Mouse (Mus musculus) small intestine, adult 2 months (tissue): ENCODE results near the gene Apela. TPM values are rescaled to one million over a fixed set of nuclear protein-coding genes. Genes with fewer than 3 reads are reported as not detected.

Experiments used
- H3K27ac ChIP-seq: fragments of 200-500 bp; 2 replicates; pipeline ENCODE4 v1.5.1; 2012; ENCODE audit warnings: low read depth, low read length, control low read depth, inconsistent platforms; ENCODE audit not compliant: insufficient read depth
- H3K27me3 ChIP-seq: fragments of 200-500 bp; 2 replicates; pipeline ENCODE4 v1.6.1; 2012; ENCODE audit warnings: mild to moderate bottlenecking, moderate library complexity, low read length, inconsistent platforms; ENCODE audit not compliant: control insufficient read depth, insufficient read depth
- H3K36me3 ChIP-seq: fragments of 200-500 bp; 2 replicates; pipeline ENCODE4 v1.6.1; 2012; ENCODE audit warnings: mild to moderate bottlenecking, low read length, control low read depth, inconsistent platforms; ENCODE audit not compliant: control insufficient read depth, insufficient read depth
- H3K4me1 ChIP-seq: fragments of 200-500 bp; 2 replicates; pipeline ENCODE4 v1.6.1; 2012; ENCODE audit warnings: low read length, inconsistent platforms, mixed read lengths; ENCODE audit not compliant: control insufficient read depth, insufficient read depth, insufficient read length
- H3K4me3 ChIP-seq: fragments of 200-500 bp; 2 replicates; pipeline ENCODE4 v1.5.1; 2012; ENCODE audit warnings: low read depth, mild to moderate bottlenecking, control low read depth, inconsistent platforms, low read length, moderate library complexity
- CTCF ChIP-seq: fragments of 200-500 bp; IDR thresholded peaks from 2 replicates; pipeline ENCODE4 v1.5.1; 2012; ENCODE audit warnings: low read depth, mild to moderate bottlenecking, control low read depth, inconsistent platforms, low read length, moderate library complexity, mixed read lengths; ENCODE audit not compliant: insufficient replicate concordance, insufficient read length; ENCODE audit errors: extremely low read depth
- POLR2A ChIP-seq: fragments of 200-500 bp; IDR thresholded peaks from 2 replicates; pipeline ENCODE4 v1.6.1; 2012; ENCODE audit warnings: low read depth, mild to moderate bottlenecking, control low read depth, inconsistent platforms, low read length, moderate library complexity
- WGBS: fragments of 180-500 bp; shearing (Covaris S2); methylation state at CpG from one replicate; pipeline ENCODE4 v1.1.7; 2018; 5-methylcytosine and 5-hydroxymethylcytosine counted together
- polyA plus RNA-seq: library from polyadenylated mRNA; depleted of rRNA; stranded (reverse); fragments of >200 nt; gene quantifications from 2 replicates; pipeline ENCODE4 v1.2.3, GENCODE M21; 2012

Apela gene
- polyA plus RNA-seq, 1 experiment, result not detected

DNA sequence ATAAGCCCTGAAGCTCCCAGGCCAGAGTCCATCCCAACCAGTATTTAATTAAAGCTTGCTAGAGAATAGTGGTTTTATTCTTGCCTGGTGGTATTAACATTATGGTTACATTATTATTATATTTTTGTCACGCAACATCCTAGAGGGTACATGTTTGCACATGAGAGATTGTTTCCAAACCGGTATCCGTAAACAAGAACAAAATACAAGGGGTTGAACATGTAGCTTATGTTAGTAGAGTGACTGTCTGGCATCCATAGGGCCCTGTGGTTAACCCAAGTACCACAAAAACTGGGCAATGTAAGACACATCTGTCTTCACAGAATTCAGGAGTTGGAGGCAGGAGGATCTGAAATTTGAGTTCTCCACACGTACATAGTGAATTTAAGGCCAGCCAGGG is 29.9 kb upstream of the Apela start:
- no peak overlapping the region for H3K4me3 ChIP-seq
- H3K4me1 ChIP-seq, result no peaks in the 10 kb centered on the region
- WGBS, result 92% methylated on average over 4 of the region's 4 CpGs
- TF ChIP-seq POLR2A (no peak), CTCF (no peak)
- no peaks in the 10 kb centered on the region for H3K36me3 ChIP-seq
- no peak overlapping the region for H3K27ac ChIP-seq
- H3K27me3 ChIP-seq, result no peaks in the 10 kb centered on the region

- no peaks in the 10 kb centered on the region for H3K27me3 ChIP-seq
- H3K4me3 ChIP-seq, result no peak overlapping the region
- H3K4me1 ChIP-seq, result no peaks in the 10 kb centered on the region
- H3K27ac ChIP-seq, result no peak overlapping the region
- no peak for TF ChIP-seq POLR2A
- no peak for TF ChIP-seq CTCF
- 93% methylated on average over 3 of the region's 3 CpGs for WGBS
- H3K36me3 ChIP-seq, result no peaks in the 10 kb centered on the region
Measured at GRCm38 (mm10) chr8:65065622-65066021, 28.5 kb upstream of the Apela start.

DNA sequence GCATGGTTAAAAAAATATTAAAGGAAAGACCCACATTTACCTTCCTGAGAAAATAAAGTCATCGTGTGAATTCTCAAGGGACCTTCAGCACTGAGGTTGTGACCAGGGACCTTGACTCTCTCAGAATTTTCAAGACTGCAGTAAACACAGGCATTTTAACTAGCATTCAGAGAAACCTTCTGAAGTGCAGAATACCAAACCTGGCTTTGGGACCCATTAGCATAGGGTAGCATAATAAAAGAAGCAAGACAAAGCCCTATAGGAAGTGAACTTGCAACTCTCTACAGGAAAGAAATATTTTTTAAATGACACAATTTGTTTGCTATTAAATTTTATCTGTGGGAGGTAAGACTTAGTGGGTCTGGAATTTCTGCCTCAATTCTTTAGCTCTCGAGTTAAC is 26.9 kb upstream of the Apela start:
- Histone ChIP-seq H3K27me3 (no peaks in the 10 kb centered on the region), H3K4me3 (no peak overlapping the region), H3K36me3 (no peaks in the 10 kb centered on the region), H3K27ac (no peak overlapping the region), H3K4me1 (no peaks in the 10 kb centered on the region)
- 62% methylated on average over 2 of the region's 2 CpGs for WGBS
- TF ChIP-seq POLR2A (no peak), CTCF (no peak)

DNA sequence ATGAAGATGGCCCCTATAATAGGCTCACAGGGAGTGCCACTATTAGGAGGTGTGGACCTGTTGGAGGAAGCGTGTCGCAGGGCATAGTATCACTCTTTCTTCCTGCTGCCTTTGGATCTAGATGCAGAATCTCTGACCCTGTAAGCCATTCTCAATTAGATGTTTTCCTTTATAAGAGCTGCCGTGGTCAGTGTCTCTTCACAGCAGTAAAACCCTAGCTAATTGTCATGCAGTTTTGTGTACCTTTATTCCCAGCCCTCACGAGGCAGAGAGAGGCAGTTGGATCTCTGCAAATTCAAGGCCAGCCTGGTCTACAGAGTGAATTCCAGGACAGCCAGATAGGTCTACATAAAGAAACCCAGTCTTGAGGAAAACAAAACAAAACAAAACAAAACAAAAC is 25.1 kb upstream of the Apela start:
- Histone ChIP-seq H3K27me3 (no peaks in the 10 kb centered on the region), H3K4me1 (no peaks in the 10 kb centered on the region), H3K27ac (no peak overlapping the region), H3K4me3 (no peak overlapping the region), H3K36me3 (no peaks in the 10 kb centered on the region)
- WGBS, result 70% methylated on average over 4 of the region's 4 CpGs
- no peak for TF ChIP-seq CTCF
- no peak for TF ChIP-seq POLR2A

DNA sequence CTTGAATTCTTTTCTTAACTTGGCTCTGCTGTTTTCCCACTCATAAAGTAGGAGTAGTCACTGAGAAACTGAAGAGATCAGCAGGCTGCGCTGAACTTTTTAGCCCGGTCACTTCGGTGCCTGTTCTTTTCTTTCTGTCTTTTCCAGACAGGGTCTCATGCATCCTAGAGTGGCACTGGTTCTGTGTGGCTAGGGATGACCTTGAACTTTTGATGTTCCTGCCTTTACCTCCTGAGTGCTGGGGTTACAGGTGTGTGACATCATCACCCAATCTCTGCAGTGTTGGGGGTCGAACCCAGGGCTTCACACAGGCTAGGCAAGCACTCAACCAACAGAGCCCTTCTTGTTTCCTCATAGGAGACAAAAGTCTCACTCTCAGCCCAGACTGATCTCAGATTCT is 19.6 kb upstream of the Apela start:
- WGBS, result 92% methylated on average over 4 of the region's 4 CpGs
- Histone ChIP-seq H3K27me3 (no peaks in the 10 kb centered on the region), H3K4me3 (no peak overlapping the region), H3K27ac (no peak overlapping the region), H3K36me3 (no peaks in the 10 kb centered on the region), H3K4me1 (no peaks in the 10 kb centered on the region)
- TF ChIP-seq POLR2A (no peak), CTCF (no peak)

DNA sequence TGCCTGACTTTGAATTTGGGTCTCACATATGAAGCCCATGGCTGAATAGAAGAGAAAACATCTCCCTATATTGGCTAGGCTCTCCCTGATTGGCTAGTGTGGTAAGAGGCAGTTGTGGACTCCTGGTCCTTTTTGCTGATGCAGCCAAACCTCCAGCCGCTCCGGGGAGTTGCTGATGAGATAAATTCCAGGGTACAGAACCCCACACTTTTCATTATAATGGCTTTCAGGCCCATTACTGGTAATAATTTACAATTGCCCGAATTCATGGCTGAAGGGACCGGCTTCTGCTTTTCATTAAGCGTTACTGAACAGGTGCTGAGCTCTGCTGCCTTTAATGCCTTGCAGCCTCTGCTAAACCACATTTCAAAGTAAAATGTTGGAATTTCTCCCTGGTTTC is 16.8 kb upstream of the Apela start:
- H3K27me3 ChIP-seq, result no peaks in the 10 kb centered on the region
- no peaks in the 10 kb centered on the region for H3K36me3 ChIP-seq
- no peaks in the 10 kb centered on the region for H3K4me1 ChIP-seq
- 65% methylated on average over 5 of the region's 5 CpGs for WGBS
- TF ChIP-seq POLR2A (no peak), CTCF (no peak)
- H3K27ac ChIP-seq, result no peak overlapping the region
- no peak overlapping the region for H3K4me3 ChIP-seq

- H3K27ac ChIP-seq, result no peak overlapping the region
- no peaks in the 10 kb centered on the region for H3K4me1 ChIP-seq
- H3K4me3 ChIP-seq, result no peak overlapping the region
- no peaks in the 10 kb centered on the region for H3K36me3 ChIP-seq
- no peaks in the 10 kb centered on the region for H3K27me3 ChIP-seq
- no peak for TF ChIP-seq POLR2A
- 89% methylated on average over 3 of the region's 3 CpGs for WGBS
Measured at GRCm38 (mm10) chr8:65053554-65053953, 16.4 kb upstream of the Apela start.

DNA sequence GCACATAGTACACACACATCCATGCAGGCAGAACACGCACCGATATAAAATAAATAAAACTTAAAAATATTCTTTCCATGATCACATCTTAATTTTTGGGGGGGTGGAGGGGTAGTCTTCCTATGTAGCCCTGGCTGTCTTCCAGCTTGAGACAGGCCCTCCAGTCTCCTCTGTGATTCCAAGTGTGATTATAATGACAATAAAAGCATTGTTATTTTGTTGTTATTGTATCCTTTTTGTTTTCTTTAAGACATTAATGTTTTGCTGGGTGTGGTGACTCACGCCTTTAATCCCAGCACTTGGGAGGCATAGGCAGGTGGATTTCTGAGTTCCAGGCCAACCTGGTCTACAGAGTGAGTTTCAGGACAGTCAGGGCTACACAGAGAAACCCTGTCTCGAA is 10.7 kb upstream of the Apela start:
- WGBS, result 81% methylated on average over 4 of the region's 4 CpGs

More for the DNA sequence above, 10.7 kb upstream of the Apela start:
- Histone ChIP-seq H3K27me3 (no peaks in the 10 kb centered on the region), H3K4me3 (no peak overlapping the region), H3K27ac (no peak overlapping the region), H3K36me3 (no peaks in the 10 kb centered on the region), H3K4me1 (no peaks in the 10 kb centered on the region)
- TF ChIP-seq CTCF, result no peak
- no peak for TF ChIP-seq POLR2A
